Mouse (Mus musculus) hindbrain, embryonic 16.5 days (tissue): ENCODE measurements at regions not wholly inside any gene's neighbourhood (a gene's known extent, or its start where the extent isn't known, plus 50 kb on each side); places are given as distances from the start of the nearest gene placed in this dataset.

Source experiments
- ATAC-seq: fragments of 200-750 bp; cut with Nextera tagmentation; 2 replicates; pipeline ENCODE4 v1.8.0; 2017; ENCODE audit warnings: moderate TSS enrichment, moderate library complexity
- H3K27ac ChIP-seq: fragments of 300-500 bp; sonication (generic); 2 replicates; pipeline ENCODE4 v1.5.1; 2014; ENCODE audit warnings: low read depth, mild to moderate bottlenecking, control low read depth, low read length, moderate library complexity
- H3K27me3 ChIP-seq: fragments of 300-500 bp; sonication (generic); replicated peaks from 2 replicates; pipeline ENCODE4 v1.6.1; 2014; ENCODE audit warnings: low read length; ENCODE audit not compliant: control insufficient read depth, insufficient read depth
- H3K36me3 ChIP-seq: fragments of 300-500 bp; sonication (generic); 2 replicates; pipeline ENCODE4 v1.6.1; 2014; ENCODE audit warnings: mild to moderate bottlenecking, low read length, moderate library complexity, mixed read lengths; ENCODE audit not compliant: control insufficient read depth, insufficient read depth
- H3K4me1 ChIP-seq: fragments of 300-500 bp; sonication (generic); 2 replicates; pipeline ENCODE4 v1.6.1; 2014; ENCODE audit warnings: low read depth, low read length; ENCODE audit not compliant: control insufficient read depth, insufficient read depth
- H3K4me2 ChIP-seq: fragments of 300-500 bp; sonication (generic); 2 replicates; pipeline ENCODE4 v1.6.1; 2014; ENCODE audit warnings: mild to moderate bottlenecking, low read length, control low read depth, moderate library complexity
- H3K4me3 ChIP-seq: fragments of 300-500 bp; sonication (generic); 2 replicates; pipeline ENCODE4 v1.5.1; 2014; ENCODE audit warnings: mild to moderate bottlenecking, low read length, control low read depth, moderate library complexity
- H3K9ac ChIP-seq: fragments of 300-500 bp; sonication (generic); 2 replicates; pipeline ENCODE4 v1.6.1; 2014; ENCODE audit warnings: low read depth, mild to moderate bottlenecking, control low read depth, low read length, moderate library complexity
- H3K9me3 ChIP-seq: fragments of 300-500 bp; sonication (generic); 2 replicates; pipeline ENCODE4 v1.6.1; 2014; ENCODE audit warnings: mild to moderate bottlenecking, low read length, moderate library complexity; ENCODE audit not compliant: control insufficient read depth
- WGBS: fragments of 180-500 bp; shearing (Covaris S2); extraction: QIAGEN DNeasy Blood & Tissue Kit; methylation state at CpG from one replicate; pipeline ENCODE4 v1.1.7; 2014; 5-methylcytosine and 5-hydroxymethylcytosine counted together

DNA sequence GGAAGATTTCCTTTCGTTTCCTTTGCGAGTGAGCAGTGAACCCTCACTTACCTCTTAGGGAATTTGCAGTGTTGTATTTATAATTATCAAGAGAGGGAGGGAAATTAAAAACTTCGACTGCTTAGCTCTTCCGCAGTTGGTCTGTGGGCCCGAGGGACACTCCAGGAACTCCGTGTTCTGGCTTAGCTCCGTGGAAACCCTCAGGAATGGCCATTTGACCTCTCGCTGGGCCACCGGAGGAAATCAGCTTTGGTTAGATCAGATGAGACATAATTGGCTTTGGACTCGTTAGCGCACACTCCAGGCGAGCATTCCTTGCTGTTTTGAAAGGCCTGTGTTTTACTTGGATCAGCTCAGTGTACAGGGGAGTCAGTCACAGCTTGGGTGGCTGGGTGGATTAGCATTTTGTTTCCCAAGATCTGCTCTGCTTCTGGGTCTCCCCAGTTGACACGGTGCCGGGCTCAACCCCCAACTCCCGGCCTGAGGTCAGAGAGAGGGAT, 74.9 kb upstream of the Shisa3 start:
- whole genome bisulfite sequencing = 19% methylated on average over 15 of the region's 15 CpGs
- Histone ChIP-seq H3K9me3 (no peaks in the 10 kb centered on the region), H3K9ac (peak overlapping the region; percentile 48; the same call in 1 of the 2 replicates), H3K36me3 (no peaks in the 10 kb centered on the region), H3K4me1 (peaks cover 5% of the 10 kb centered on the region; the same call in 1 of the 2 replicates), H3K4me3 (peak overlapping the region; percentile 29), H3K4me2 (peak overlapping the region; percentile 60), H3K27me3 (no peaks in the 10 kb centered on the region), H3K27ac (no peak overlapping the region)
- peak; percentile 62 for ATAC-seq

DNA sequence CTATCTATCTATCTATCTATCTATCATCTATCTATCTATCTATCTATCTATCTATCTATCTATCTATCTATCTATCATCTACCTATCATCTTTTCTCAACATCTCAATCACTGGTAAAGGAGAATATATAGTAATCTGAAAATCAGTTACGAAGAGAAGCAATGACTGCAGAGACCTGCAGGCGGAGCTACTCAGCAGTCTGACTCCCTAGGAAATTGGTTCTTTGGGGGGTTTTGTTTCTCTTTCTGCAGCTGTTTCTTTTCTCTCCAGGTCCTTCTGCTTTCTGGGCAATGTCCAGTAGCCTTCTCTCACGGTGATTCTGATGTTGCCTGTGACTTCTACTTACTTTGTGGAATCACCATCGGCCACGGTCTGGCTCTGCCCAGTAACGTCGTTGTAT, 73.6 kb upstream of the Shisa3 start:
- Histone ChIP-seq H3K9me3 (no peaks in the 10 kb centered on the region), H3K27me3 (no peaks in the 10 kb centered on the region), H3K4me3 (no peak overlapping the region), H3K4me1 (peaks cover 5% of the 10 kb centered on the region; the same call in 1 of the 2 replicates), H3K36me3 (no peaks in the 10 kb centered on the region), H3K4me2 (no peak overlapping the region), H3K9ac (no peak overlapping the region), H3K27ac (no peak overlapping the region)
- 80% methylated on average over 7 of the region's 7 CpGs for WGBS
- no peak for ATAC-seq

DNA sequence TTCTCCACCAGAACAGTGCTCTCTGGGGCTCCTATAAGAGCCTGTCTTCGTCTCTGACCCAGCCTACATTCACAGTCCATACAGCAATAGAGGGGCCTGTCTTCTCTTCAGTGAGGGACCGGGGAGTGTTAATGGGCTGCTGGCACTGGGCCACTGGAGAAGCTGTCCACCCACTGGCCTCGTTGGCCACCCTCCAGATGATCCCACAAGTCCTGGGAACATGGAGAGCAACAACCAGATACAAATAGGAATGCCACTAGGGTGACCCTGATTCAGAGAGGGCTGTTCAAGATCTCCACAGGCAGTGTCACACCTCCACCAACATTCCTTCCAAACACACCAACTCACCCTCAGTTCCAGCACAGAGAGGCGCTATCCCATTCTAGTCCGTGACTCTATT, 69.7 kb upstream of the Shisa3 start:
- no peak for ATAC-seq
- no peak overlapping the region for H3K9ac ChIP-seq
- no peak overlapping the region for H3K4me2 ChIP-seq
- H3K27ac ChIP-seq = no peak overlapping the region
- no peaks in the 10 kb centered on the region for H3K9me3 ChIP-seq
- no peak overlapping the region for H3K4me3 ChIP-seq
- H3K36me3 ChIP-seq = no peaks in the 10 kb centered on the region
- 66% methylated on average over 5 of the region's 5 CpGs for whole genome bisulfite sequencing
- H3K4me1 ChIP-seq = peaks cover 1% of the 10 kb centered on the region; the same call in 1 of the 2 replicates
- no peaks in the 10 kb centered on the region for H3K27me3 ChIP-seq

DNA sequence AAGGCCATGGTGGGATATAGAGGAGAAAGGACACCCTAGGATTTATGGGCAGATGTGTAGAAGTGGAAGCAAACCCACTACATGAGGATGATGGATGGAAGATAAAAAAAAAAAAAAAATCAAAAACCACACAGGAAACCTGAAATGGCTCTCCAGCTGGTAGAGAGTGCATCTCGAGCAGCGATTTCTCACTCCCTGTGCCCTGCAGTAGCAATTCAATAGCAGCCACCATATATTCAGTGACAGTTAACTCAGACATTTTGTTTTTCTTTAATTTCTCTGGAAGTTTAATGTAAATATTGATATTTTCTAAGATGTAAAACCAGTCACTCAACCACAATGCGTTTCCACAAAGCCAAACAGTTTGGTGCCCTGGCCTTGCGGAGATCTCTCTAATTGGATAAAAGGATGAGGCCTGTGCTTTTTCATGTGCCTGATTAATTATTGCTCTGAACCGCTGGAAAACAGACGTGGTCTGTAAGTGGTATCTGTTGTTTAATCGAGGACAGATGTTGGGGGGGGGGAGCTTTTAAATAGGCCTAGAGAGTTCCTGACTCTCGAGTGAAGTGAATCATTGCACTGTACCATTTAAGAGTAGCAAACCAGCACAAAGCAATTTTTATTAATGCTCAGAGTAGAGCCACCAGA, 68.0 kb upstream of the Shisa3 start:
- no peak for ATAC-seq

DNA sequence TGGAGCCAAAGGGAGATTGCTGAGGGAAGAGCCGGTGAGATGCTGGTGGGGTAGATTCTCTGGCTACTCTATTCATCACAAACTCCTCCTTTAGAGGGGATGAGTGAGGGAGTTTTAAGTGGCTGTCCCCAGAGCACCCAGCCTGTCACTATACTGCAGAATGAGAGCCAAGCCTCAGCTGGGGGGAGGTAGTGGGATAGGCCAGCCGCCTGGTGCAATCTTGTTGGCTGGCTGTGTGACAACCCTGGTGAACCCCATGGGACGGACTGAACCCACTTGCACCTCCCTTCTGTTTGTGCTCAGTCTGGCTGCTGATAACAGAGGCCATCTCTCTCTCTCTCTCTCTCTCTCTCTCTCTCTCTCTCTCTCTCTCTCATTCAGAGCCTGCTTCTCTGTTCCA, 65.8 kb upstream of the Shisa3 start:
- ATAC-seq = peak; percentile 48; the same call in 1 of the 2 replicates
- no peak overlapping the region for H3K4me3 ChIP-seq

More for the DNA sequence above, 68.0 kb upstream of the Shisa3 start:
- WGBS = 76% methylated on average over 8 of the region's 8 CpGs
- Histone ChIP-seq H3K27ac (no peak overlapping the region), H3K9ac (no peak overlapping the region), H3K4me2 (no peak overlapping the region), H3K9me3 (no peaks in the 10 kb centered on the region), H3K27me3 (no peaks in the 10 kb centered on the region), H3K4me1 (no peaks in the 10 kb centered on the region), H3K36me3 (no peaks in the 10 kb centered on the region), H3K4me3 (no peak overlapping the region)

DNA sequence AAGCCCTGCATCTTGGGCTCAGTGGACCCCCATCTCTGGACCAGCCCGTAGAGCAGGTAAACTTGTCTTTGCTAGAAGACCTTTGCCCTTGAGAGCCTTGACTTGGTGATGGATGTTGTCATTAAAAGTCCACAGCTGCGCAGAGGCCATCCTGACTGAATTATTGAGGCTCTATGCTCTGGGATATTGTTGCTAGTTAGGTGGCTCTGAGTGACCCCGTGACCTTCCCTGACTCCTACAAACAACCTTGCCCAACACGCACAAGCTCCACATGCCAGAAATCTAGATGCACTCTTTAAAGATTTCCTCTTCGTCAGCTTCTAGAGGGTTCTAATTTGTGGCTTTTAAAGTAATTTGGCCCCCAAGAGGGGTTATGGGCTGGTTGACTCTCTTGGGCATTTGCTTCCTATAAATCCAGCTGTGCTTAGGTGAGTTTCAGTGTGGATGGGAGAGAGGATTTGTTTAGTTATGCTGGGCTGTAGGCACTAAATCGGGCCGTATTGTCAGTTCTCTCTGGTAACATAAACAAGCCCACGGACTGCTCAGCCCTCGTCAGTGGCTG, 63.6 kb upstream of the Shisa3 start:
- 80% methylated on average over 9 of the region's 9 CpGs for WGBS

More for the DNA sequence above, 65.8 kb upstream of the Shisa3 start:
- Histone ChIP-seq H3K4me1 (no peaks in the 10 kb centered on the region), H3K36me3 (no peaks in the 10 kb centered on the region), H3K9ac (no peak overlapping the region), H3K27me3 (no peaks in the 10 kb centered on the region), H3K4me2 (no peak overlapping the region), H3K27ac (no peak overlapping the region), H3K9me3 (no peaks in the 10 kb centered on the region)
- WGBS = 54% methylated on average over 3 of the region's 3 CpGs

DNA sequence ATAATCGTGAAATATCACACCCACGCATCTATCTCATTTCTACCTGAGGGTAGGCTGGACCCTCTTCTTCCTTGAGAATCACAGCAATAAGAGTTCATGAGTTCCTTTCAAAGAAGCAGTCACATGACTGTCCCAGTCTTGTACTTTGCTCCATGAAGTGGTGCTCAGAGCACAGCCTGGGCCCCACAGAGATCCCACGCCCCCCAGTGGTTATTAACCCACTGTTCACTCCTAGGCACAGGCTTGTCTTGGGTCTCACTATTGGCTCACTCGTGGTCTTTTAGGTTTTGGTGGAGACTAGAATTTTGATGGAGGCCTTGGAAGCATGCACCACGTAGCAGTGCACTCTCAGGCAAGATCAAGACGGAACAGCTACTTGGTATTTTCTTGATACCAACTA, 57.4 kb upstream of the Shisa3 start:
- no peak for ATAC-seq
- peaks cover 2% of the 10 kb centered on the region for H3K9me3 ChIP-seq
- no peak overlapping the region for H3K4me2 ChIP-seq
- no peaks in the 10 kb centered on the region for H3K27me3 ChIP-seq
- no peak overlapping the region for H3K27ac ChIP-seq
- no peaks in the 10 kb centered on the region for H3K36me3 ChIP-seq
- no peak overlapping the region for H3K9ac ChIP-seq
- no peak overlapping the region for H3K4me3 ChIP-seq
- no peaks in the 10 kb centered on the region for H3K4me1 ChIP-seq
- WGBS = 85% methylated on average over 6 of the region's 6 CpGs

More for the DNA sequence above, 63.6 kb upstream of the Shisa3 start:
- H3K4me1 ChIP-seq = no peaks in the 10 kb centered on the region
- no peak overlapping the region for H3K27ac ChIP-seq
- no peak overlapping the region for H3K4me2 ChIP-seq
- ATAC-seq = no peak
- no peak overlapping the region for H3K4me3 ChIP-seq
- no peak overlapping the region for H3K9ac ChIP-seq
- no peaks in the 10 kb centered on the region for H3K36me3 ChIP-seq
- H3K9me3 ChIP-seq = no peaks in the 10 kb centered on the region
- no peaks in the 10 kb centered on the region for H3K27me3 ChIP-seq

DNA sequence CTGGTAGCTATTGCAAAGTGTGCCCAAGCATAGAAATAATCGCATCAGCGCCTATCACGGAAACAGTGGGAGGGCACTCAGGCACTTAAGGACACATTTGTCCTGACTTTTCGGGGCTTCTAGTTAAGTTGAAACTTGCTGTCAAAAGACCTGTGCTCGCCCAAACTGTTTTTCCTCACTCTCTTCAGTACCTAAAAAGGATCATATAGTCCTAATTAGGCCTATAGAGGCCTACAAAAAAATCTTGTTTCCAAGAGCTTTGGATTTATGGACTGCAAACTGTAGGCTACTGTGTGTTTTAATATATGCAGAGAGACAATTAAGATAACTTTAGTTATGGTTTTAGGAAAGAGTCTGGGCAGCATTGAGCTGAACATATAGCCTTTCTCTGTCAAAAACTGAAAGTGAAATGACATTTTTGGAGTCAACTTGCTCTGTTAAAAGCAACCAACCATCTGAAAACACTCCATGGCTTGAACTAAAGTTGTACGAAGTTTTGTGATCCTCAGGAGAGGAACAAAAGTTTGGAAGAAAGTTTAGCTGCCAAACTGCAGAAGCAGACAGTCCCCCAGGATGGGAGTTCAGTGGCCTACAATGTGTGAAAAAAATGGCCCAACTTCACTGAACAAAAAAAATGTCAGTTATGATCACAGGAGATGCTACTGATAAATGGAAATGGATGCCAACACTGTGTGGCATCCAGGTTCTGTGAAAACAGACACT, 55.9 kb upstream of the Shisa3 start:
- 79% methylated on average over 6 of the region's 6 CpGs for WGBS

DNA sequence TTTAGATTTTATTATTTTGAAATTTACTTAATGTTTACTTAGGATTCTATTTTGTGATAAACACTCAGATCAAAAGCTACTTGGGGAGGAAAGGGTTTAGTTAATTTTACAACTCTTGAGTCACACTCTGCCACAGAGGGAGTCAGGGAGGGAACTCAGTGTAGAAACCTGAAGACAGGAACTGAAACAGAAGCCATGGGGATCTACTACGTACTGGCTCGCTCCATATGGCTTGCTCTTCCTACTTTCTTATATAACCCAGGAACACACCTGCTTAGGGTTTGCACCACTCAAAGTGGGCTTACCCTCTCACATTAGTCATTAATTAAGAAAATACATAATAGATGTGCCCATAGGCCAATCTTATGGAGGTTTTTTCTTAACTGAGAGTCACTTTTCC, 54.8 kb upstream of the Shisa3 start:
- Histone ChIP-seq H3K4me1 (no peaks in the 10 kb centered on the region), H3K36me3 (no peaks in the 10 kb centered on the region), H3K4me2 (no peak overlapping the region), H3K27ac (no peak overlapping the region), H3K27me3 (no peaks in the 10 kb centered on the region), H3K4me3 (no peak overlapping the region), H3K9ac (no peak overlapping the region), H3K9me3 (peaks cover 4% of the 10 kb centered on the region)
- WGBS = 98% methylated on average over 2 of the region's 2 CpGs
- ATAC-seq = no peak

More for the DNA sequence above, 55.9 kb upstream of the Shisa3 start:
- Histone ChIP-seq H3K4me2 (no peak overlapping the region), H3K9me3 (peaks cover 4% of the 10 kb centered on the region), H3K9ac (no peak overlapping the region), H3K4me1 (no peaks in the 10 kb centered on the region), H3K27me3 (no peaks in the 10 kb centered on the region), H3K4me3 (no peak overlapping the region), H3K27ac (no peak overlapping the region), H3K36me3 (no peaks in the 10 kb centered on the region)
- no peak for ATAC-seq
